Mouse (Mus musculus): ENCODE measurements around the gene Adat3.

GRCm38 (mm10) chr10:80596318-80596717 lies 6.4 kb upstream of the Adat3 start:
- TF ChIP-seq GATA2 (IDR thresholded peaks at IDR 0.05; ENCODE audit: borderline replicate concordance, low read depth, low read length) (no peak), CTCF (IDR thresholded peaks at IDR 0.05; ENCODE audit: low read depth, low read length) (no peak), GATA1 (IDR thresholded peaks at IDR 0.05; ENCODE audit: borderline replicate concordance, low read length) (no peak), TAL1 (conservative IDR thresholded peaks at IDR 0.05; ENCODE audit: low read depth, low read length) (no peak), POLR2AphosphoS5 (IDR thresholded peaks at IDR 0.05; ENCODE audit: insufficient replicate concordance, low read depth, low read length) (no peak)
